Mouse (Mus musculus) ES-E14 (cell line): Measurements from ENCODE around the gene Cd300lf. TPM values are rescaled to one million over a fixed set of nuclear protein-coding genes. Genes with fewer than 3 reads are reported as not detected.

ENCODE experiments used
- DNase-seq: peaks from one replicate; pipeline ENCODE4 v3.0.0-alpha.2; 2013; ENCODE audit warnings: low read depth, low spot score
- H3K27ac ChIP-seq: 2 replicates; pipeline ENCODE4 v1.5.1; 2012; ENCODE audit warnings: low read depth, mild to moderate bottlenecking, low read length, moderate library complexity, mixed read lengths; ENCODE audit not compliant: poor library complexity, insufficient read depth, severe bottlenecking
- H3K36me3 ChIP-seq: 2 replicates; pipeline ENCODE4 v1.6.1; 2012; ENCODE audit warnings: mild to moderate bottlenecking, low read length, moderate library complexity, mixed read lengths; ENCODE audit not compliant: control insufficient read depth, poor library complexity, insufficient read depth, severe bottlenecking
- H3K4me1 ChIP-seq, 2 experiments: fragments of 150-350 bp in 1 of 2; sonication (generic) in 1 of 2; 2 replicates each; pipeline ENCODE4 v1.6.1; 2012; ENCODE audit warnings: low read length in 2 of 2, mild to moderate bottlenecking in 1 of 2, mixed read lengths in 1 of 2; ENCODE audit not compliant: control insufficient read depth in 2 of 2, insufficient read depth in 2 of 2, poor library complexity in 1 of 2
- H3K4me3 ChIP-seq, 2 experiments: fragments of 150-350 bp in 1 of 2; sonication (generic) in 1 of 2; 2 replicates each; pipeline ENCODE4 v1.5.1; 2012; ENCODE audit warnings: low read length in 2 of 2, low read depth in 1 of 2, mild to moderate bottlenecking in 1 of 2, mixed read lengths in 1 of 2; ENCODE audit not compliant: insufficient read depth in 1 of 2, poor library complexity in 1 of 2, severe bottlenecking in 1 of 2
- H3K9ac ChIP-seq: 2 replicates; pipeline ENCODE4 v1.6.1; 2012; ENCODE audit warnings: low read depth, mild to moderate bottlenecking, low read length, mixed read lengths; ENCODE audit not compliant: poor library complexity, insufficient read depth, severe bottlenecking
- H3K9me3 ChIP-seq: fragments of 150-350 bp; sonication (generic); 2 replicates; pipeline ENCODE4 v1.6.1; 2012; ENCODE audit warnings: low read depth, mild to moderate bottlenecking, low read length; ENCODE audit not compliant: control insufficient read depth, insufficient read depth
- CHD2 ChIP-seq: IDR thresholded peaks from 2 replicates; pipeline ENCODE4 v1.6.1; 2014; ENCODE audit warnings: mild to moderate bottlenecking, low read depth, low read length, inconsistent platforms
- HCFC1 ChIP-seq: IDR thresholded peaks from 2 replicates; pipeline ENCODE4 v1.6.1; 2012; ENCODE audit warnings: low read length, inconsistent platforms, borderline replicate concordance; ENCODE audit not compliant: insufficient read depth
- MAFK ChIP-seq: IDR thresholded peaks from 2 replicates; pipeline ENCODE4 v1.6.1; 2014; ENCODE audit warnings: mild to moderate bottlenecking, low read depth, low read length, inconsistent platforms; ENCODE audit not compliant: insufficient read depth
- ZC3H11A ChIP-seq: IDR thresholded peaks from 2 replicates; pipeline ENCODE4 v1.6.1; 2012; ENCODE audit warnings: low read depth, mild to moderate bottlenecking, inconsistent platforms, low read length, borderline replicate concordance
- ZNF384 ChIP-seq: IDR thresholded peaks from 2 replicates; pipeline ENCODE4 v1.6.1; 2012; ENCODE audit warnings: low read depth, low read length, inconsistent platforms
- in situ Hi-C, 2 experiments: fragments of 600-800 bp; cut with MboI; formaldehyde crosslinking; loops; one replicate each; pipeline ENCODE4 v1.15.1; 2025; ENCODE audit warnings: low sequenced_read_pairs in 2 of 2, inconsistent platforms in 1 of 2; ENCODE audit not compliant: unreplicated experiment in 2 of 2
- total RNA-seq: library from RNA; depleted of rRNA; stranded (reverse); fragments of 300-350 nt; gene quantifications from 2 replicates; pipeline ENCODE4 v1.2.3, GENCODE M21; 2012; rRNA removed

Cd300lf gene
- total RNA-seq: 0.40 and 0.42 TPM in 2 replicates

- no peak for TF ChIP-seq ZC3H11A
- no peak for TF ChIP-seq CHD2
- no peak for TF ChIP-seq HCFC1
- no peak for TF ChIP-seq MAFK
- no peak for TF ChIP-seq ZNF384
- no peaks in the 10 kb centered on the region for H3K9me3 ChIP-seq
- H3K4me3 ChIP-seq: no peak within 1 kb of the TSS
- H3K4me1 ChIP-seq: no peaks in the 10 kb centered on the region
- no peak for DNase-seq
- in situ Hi-C loops: no loop called here
- no peaks in the 10 kb centered on the region for H3K36me3 ChIP-seq
- no peak within 1 kb of the TSS for H3K27ac ChIP-seq
- no peak within 1 kb of the TSS for H3K9ac ChIP-seq
Measured at GRCm38 (mm10) chr11:115133800-115134199, at the start of gene Cd300lf. Gene Cd300lf, minus strand, starts transcription at chr11:115133992.

- Histone ChIP-seq H3K27ac (no peak overlapping the region), H3K9ac (no peak overlapping the region), H3K9me3 (no peaks in the 10 kb centered on the region), H3K36me3 (peaks cover 39% of the 10 kb centered on the region), H3K4me1 (peaks cover 0 to 12% of the 10 kb centered on the region in 2 experiments; a peak in 2 of 4 replicates), H3K4me3 (no peak overlapping the region)
- in situ Hi-C loops: no loop called here
- TF ChIP-seq ZC3H11A (0 out of 2 replicates have a peak, but pooled peaks have one; percentile 22), MAFK (no peak), HCFC1 (no peak)
- DNase-seq: peak; percentile 78
Measured at GRCm38 (mm10) chr11:115181913-115182638, 48.3 kb upstream of the Cd300lf start.

- peaks cover 4 to 28% of the 10 kb centered on the region in 2 experiments; a peak in 3 of 4 replicates for H3K4me1 ChIP-seq
- in situ Hi-C loops: no loop called here
Measured at GRCm38 (mm10) chr11:115179881-115180280, 46.1 kb upstream of the Cd300lf start.

GRCm38 (mm10) chr11:115179191-115179590 lies 45.4 kb upstream of the Cd300lf start:
- H3K27ac ChIP-seq: no peak overlapping the region
- TF ChIP-seq HCFC1: no peak
- TF ChIP-seq ZC3H11A: no peak
- no peak for TF ChIP-seq CHD2
- TF ChIP-seq MAFK: no peak
- TF ChIP-seq ZNF384: no peak
- in situ Hi-C loops: no loop called here
- peaks cover 4 to 34% of the 10 kb centered on the region in 2 experiments; a peak in 3 of 4 replicates for H3K4me1 ChIP-seq
- H3K9ac ChIP-seq: no peak overlapping the region
- H3K4me3 ChIP-seq: no peak overlapping the region
- H3K9me3 ChIP-seq: no peaks in the 10 kb centered on the region
- DNase-seq: no peak
- H3K36me3 ChIP-seq: peaks cover 49% of the 10 kb centered on the region

More at GRCm38 (mm10) chr11:115179881-115180280, 46.1 kb upstream of the Cd300lf start:
- Histone ChIP-seq H3K4me3 (no peak overlapping the region), H3K36me3 (peaks cover 49% of the 10 kb centered on the region), H3K9me3 (no peaks in the 10 kb centered on the region), H3K9ac (no peak overlapping the region), H3K27ac (no peak overlapping the region)
- TF ChIP-seq MAFK (no peak), HCFC1 (no peak), ZNF384 (no peak)
- DNase-seq: no peak
